Mouse (Mus musculus): ENCODE results near the gene Nr6a1. TPM values are rescaled to one million over a fixed set of nuclear protein-coding genes. Genes with fewer than 3 reads are reported as not detected.

The Nr6a1 gene
- polyA plus RNA-seq, 3 experiments from 2014 or later, result 0.37 to 0.63 (median 0.54) TPM

Other genes with a start within 250 kb of the Nr6a1 start
- gene Nr5a1, start 213.1 kb downstream of the Nr6a1 start, polyA plus RNA-seq (2017; shearing (Covaris generic)), result not detected
- gene Olfml2a, start 4.3 kb upstream of the Nr6a1 start, polyA plus RNA-seq (2017; shearing (Covaris generic)), result under 1 TPM in 1 of 3 experiments, not detected in 2; 0.12 TPM
- gene Wdr38, start 69.8 kb upstream of the Nr6a1 start, polyA plus RNA-seq (2017; shearing (Covaris generic)), result 1 to 10 TPM in 1 of 3 experiments, under 1 TPM in 2; 0.28 to 1.5 (median 0.63) TPM
- 100 to 1,000 TPM; 111 to 141 (median 119) TPM for gene Arpc5l, start 77.7 kb upstream of the Nr6a1 start, polyA plus RNA-seq (2017; shearing (Covaris generic))
- gene Rpl35, start 77.9 kb upstream of the Nr6a1 start, polyA plus RNA-seq (2017; shearing (Covaris generic)), result 1,000 to 10,000 TPM; 1,176 to 2,203 (median 2,023) TPM
- gene Golga1, start 137.9 kb upstream of the Nr6a1 start, polyA plus RNA-seq (2017; shearing (Covaris generic)), result 10 to 100 TPM; 24.0 to 38.2 (median 35.3) TPM

All from inflammation-experienced regulatory T-cells, adult 6 months (primary cell).